Mouse (Mus musculus): ENCODE data around the gene Mgarp. TPM values are rescaled to one million over a fixed set of nuclear protein-coding genes. Genes with fewer than 3 reads are reported as not detected.
"Not testable (repeated sequence)": the region's sequence is repeated elsewhere in the genome, so short reads cannot be mapped to it uniquely, and the experiment has no call there.

Gene Mgarp
- total and polyA plus RNA-seq, 3 experiments = 6.6 to 20.3 (median 14.4) TPM

DNA sequence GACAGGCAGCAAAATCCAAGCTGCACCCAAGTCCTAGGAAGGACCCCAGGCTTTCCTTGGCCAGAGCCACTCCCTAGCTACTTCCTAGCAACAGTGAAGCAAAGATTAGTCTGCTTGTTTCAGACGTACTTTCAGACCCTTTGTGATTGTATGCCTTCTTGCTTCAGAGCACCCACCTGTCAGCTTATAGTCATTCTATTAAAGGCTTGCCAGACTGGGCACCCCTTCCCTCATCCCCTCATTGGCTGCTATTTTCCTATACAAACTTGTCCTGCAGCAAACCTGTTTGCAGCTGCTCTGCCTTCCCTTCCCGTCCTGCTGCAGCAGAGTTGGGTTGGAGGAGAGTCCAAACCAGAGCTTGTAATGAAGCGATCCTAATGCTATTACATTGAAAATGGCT is 2.1 kb upstream of the Mgarp start:
- no peak overlapping the region for H3K4me3 ChIP-seq (ENCODE audit: low read depth, low read length)
- H3K27me3 ChIP-seq (ENCODE audit: insufficient read depth, low read length) = peaks cover 11% of the 10 kb centered on the region; the same call in 1 of the 2 replicates
- peaks cover 23% of the 10 kb centered on the region for H3K4me1 ChIP-seq (ENCODE audit: insufficient read depth, low read depth, low read length)
- DNase-seq (ENCODE audit: low spot score) (no peak), ATAC-seq (ENCODE audit: extremely low read depth, insufficient number of reproducible peaks, low FRiP score, poor library complexity, severe bottlenecking) (no peak)
- H3K9me3 ChIP-seq (replicated peaks) = no peaks in the 10 kb centered on the region
- H3K36me3 ChIP-seq (replicated peaks) = peaks cover 14% of the 10 kb centered on the region
- TF ChIP-seq GATA1 (IDR thresholded peaks at IDR 0.05; ENCODE audit: borderline replicate concordance, low read length) (no peak), CTCF (IDR thresholded peaks at IDR 0.05; ENCODE audit: low read depth, low read length) (no peak), TAL1 (conservative IDR thresholded peaks at IDR 0.05; ENCODE audit: low read depth, low read length) (no peak), POLR2AphosphoS5 (IDR thresholded peaks at IDR 0.05; ENCODE audit: insufficient replicate concordance, low read depth, low read length) (no peak), GATA2 (IDR thresholded peaks at IDR 0.05; ENCODE audit: borderline replicate concordance, low read depth, low read length) (no peak)

GRCm38 (mm10) chr3:51397700-51398299 is 1.3 kb upstream of the Mgarp start:
- Histone ChIP-seq H3K4me3 (ENCODE audit: low read depth, low read length) (no peak overlapping the region), H3K4me1 (ENCODE audit: insufficient read depth, low read depth, low read length) (peaks cover 19% of the 10 kb centered on the region), H3K27me3 (ENCODE audit: insufficient read depth, low read length) (peaks cover 11% of the 10 kb centered on the region; the same call in 1 of the 2 replicates), H3K9me3 (replicated peaks) (no peaks in the 10 kb centered on the region), H3K36me3 (replicated peaks) (peaks cover 6% of the 10 kb centered on the region)
- no peak for ATAC-seq (ENCODE audit: extremely low read depth, insufficient number of reproducible peaks, low FRiP score, poor library complexity, severe bottlenecking)
- no peak for DNase-seq (ENCODE audit: low spot score)
- TF ChIP-seq CTCF (IDR thresholded peaks at IDR 0.05; ENCODE audit: low read depth, low read length) (no peak), TAL1 (conservative IDR thresholded peaks at IDR 0.05; ENCODE audit: low read depth, low read length) (no peak), GATA2 (IDR thresholded peaks at IDR 0.05; ENCODE audit: borderline replicate concordance, low read depth, low read length) (no peak), POLR2AphosphoS5 (IDR thresholded peaks at IDR 0.05; ENCODE audit: insufficient replicate concordance, low read depth, low read length) (no peak), GATA1 (IDR thresholded peaks at IDR 0.05; ENCODE audit: borderline replicate concordance, low read length) (no peak)

- TF ChIP-seq POLR2AphosphoS5 (IDR thresholded peaks at IDR 0.05; ENCODE audit: insufficient replicate concordance, low read depth, low read length) = no peak
- TF ChIP-seq CTCF (IDR thresholded peaks at IDR 0.05; ENCODE audit: low read depth, low read length) = no peak
- TF ChIP-seq GATA2 (IDR thresholded peaks at IDR 0.05; ENCODE audit: borderline replicate concordance, low read depth, low read length) = no peak
- no peak for TF ChIP-seq TAL1 (conservative IDR thresholded peaks at IDR 0.05; ENCODE audit: low read depth, low read length)
- TF ChIP-seq GATA1 (IDR thresholded peaks at IDR 0.05; ENCODE audit: borderline replicate concordance, low read length) = no peak
- H3K36me3 ChIP-seq (replicated peaks) = peaks cover 7% of the 10 kb centered on the region
- H3K4me1 ChIP-seq (ENCODE audit: insufficient read depth, low read depth, low read length) = peaks cover 17% of the 10 kb centered on the region
- no peak overlapping the region; the same call in 1 of the 2 replicates for H3K4me3 ChIP-seq (ENCODE audit: low read depth, low read length)
- DNase-seq (ENCODE audit: low spot score) (no peak), ATAC-seq (ENCODE audit: extremely low read depth, insufficient number of reproducible peaks, low FRiP score, poor library complexity, severe bottlenecking) (no peak)
- peaks cover 11% of the 10 kb centered on the region; the same call in 1 of the 2 replicates for H3K27me3 ChIP-seq (ENCODE audit: insufficient read depth, low read length)
- no peaks in the 10 kb centered on the region for H3K9me3 ChIP-seq (replicated peaks)
Observed at GRCm38 (mm10) chr3:51395461-51396145, 935 bp downstream of the Mgarp start.

DNA sequence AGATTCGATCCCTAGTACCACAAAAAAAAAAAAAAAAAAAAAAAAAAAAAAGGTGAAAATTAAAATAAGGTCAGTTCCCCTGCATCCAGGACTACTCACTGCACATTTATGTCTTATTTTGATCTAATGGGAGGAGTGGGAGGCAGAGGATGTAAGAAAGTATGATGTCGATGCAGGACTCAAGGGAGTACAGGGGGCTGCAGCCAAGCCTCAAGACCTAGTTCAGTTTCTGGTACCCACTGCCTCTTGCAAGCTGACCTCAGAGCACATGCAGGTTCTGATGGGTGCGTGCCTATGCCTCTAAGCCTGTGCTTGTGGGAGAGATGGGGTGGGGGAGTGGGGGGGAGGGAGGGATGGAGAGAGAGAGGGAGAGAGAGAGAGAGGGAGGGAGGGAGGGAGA is 1.7 kb downstream of the Mgarp start:
- Histone ChIP-seq H3K4me3 (ENCODE audit: low read depth, low read length) (no peak overlapping the region), H3K4me1 (ENCODE audit: insufficient read depth, low read depth, low read length) (peaks cover 20% of the 10 kb centered on the region), H3K9me3 (replicated peaks) (no peaks in the 10 kb centered on the region), H3K27me3 (ENCODE audit: insufficient read depth, low read length) (peaks cover 11% of the 10 kb centered on the region; the same call in 1 of the 2 replicates), H3K36me3 (replicated peaks) (peaks cover 6% of the 10 kb centered on the region)
- DNase-seq (ENCODE audit: low spot score) (no peak), ATAC-seq (ENCODE audit: extremely low read depth, insufficient number of reproducible peaks, low FRiP score, poor library complexity, severe bottlenecking) (no peak)
- TF ChIP-seq POLR2AphosphoS5 (IDR thresholded peaks at IDR 0.05; ENCODE audit: insufficient replicate concordance, low read depth, low read length) (no peak), CTCF (IDR thresholded peaks at IDR 0.05; ENCODE audit: low read depth, low read length) (no peak), TAL1 (conservative IDR thresholded peaks at IDR 0.05; ENCODE audit: low read depth, low read length) (no peak), GATA2 (IDR thresholded peaks at IDR 0.05; ENCODE audit: borderline replicate concordance, low read depth, low read length) (no peak), GATA1 (IDR thresholded peaks at IDR 0.05; ENCODE audit: borderline replicate concordance, low read length) (no peak)

- ATAC-seq (ENCODE audit: extremely low read depth, insufficient number of reproducible peaks, low FRiP score, poor library complexity, severe bottlenecking) (no peak), DNase-seq (ENCODE audit: low spot score) (no peak)
- H3K27me3 ChIP-seq (ENCODE audit: insufficient read depth, low read length) = peaks cover 11% of the 10 kb centered on the region; the same call in 1 of the 2 replicates
- no peak overlapping the region for H3K4me3 ChIP-seq (ENCODE audit: low read depth, low read length)
- TF ChIP-seq GATA1 (IDR thresholded peaks at IDR 0.05; ENCODE audit: borderline replicate concordance, low read length) (no peak), GATA2 (IDR thresholded peaks at IDR 0.05; ENCODE audit: borderline replicate concordance, low read depth, low read length) (no peak), CTCF (IDR thresholded peaks at IDR 0.05; ENCODE audit: low read depth, low read length) (no peak), TAL1 (conservative IDR thresholded peaks at IDR 0.05; ENCODE audit: low read depth, low read length) (no peak), POLR2AphosphoS5 (IDR thresholded peaks at IDR 0.05; ENCODE audit: insufficient replicate concordance, low read depth, low read length) (no peak)
- H3K36me3 ChIP-seq (replicated peaks) = peaks cover 6% of the 10 kb centered on the region
- H3K9me3 ChIP-seq (replicated peaks) = no peaks in the 10 kb centered on the region
- H3K4me1 ChIP-seq (ENCODE audit: insufficient read depth, low read depth, low read length) = peaks cover 26% of the 10 kb centered on the region
Observed at GRCm38 (mm10) chr3:51393651-51394050, 2.9 kb downstream of the Mgarp start.

GRCm38 (mm10) chr3:51393018-51393417 is 3.5 kb downstream of the Mgarp start:
- peaks cover 11% of the 10 kb centered on the region; the same call in 1 of the 2 replicates for H3K27me3 ChIP-seq (ENCODE audit: insufficient read depth, low read length)
- not testable (repeated sequence) for H3K36me3 ChIP-seq (replicated peaks); DNase-seq (ENCODE audit: low spot score); H3K9me3 ChIP-seq (replicated peaks); ATAC-seq (ENCODE audit: extremely low read depth, insufficient number of reproducible peaks, low FRiP score, poor library complexity, severe bottlenecking); H3K4me3 ChIP-seq (ENCODE audit: low read depth, low read length)
- H3K4me1 ChIP-seq (ENCODE audit: insufficient read depth, low read depth, low read length) = peaks cover 28% of the 10 kb centered on the region

Data from G1E (cell line).